Mouse (Mus musculus): ENCODE measurements around the gene Defb36. TPM values are rescaled to one million over a fixed set of nuclear protein-coding genes. Genes with fewer than 3 reads are reported as not detected.

Defb36 gene
- total RNA-seq, 2 experiments from 2014 or later: not detected

DNA sequence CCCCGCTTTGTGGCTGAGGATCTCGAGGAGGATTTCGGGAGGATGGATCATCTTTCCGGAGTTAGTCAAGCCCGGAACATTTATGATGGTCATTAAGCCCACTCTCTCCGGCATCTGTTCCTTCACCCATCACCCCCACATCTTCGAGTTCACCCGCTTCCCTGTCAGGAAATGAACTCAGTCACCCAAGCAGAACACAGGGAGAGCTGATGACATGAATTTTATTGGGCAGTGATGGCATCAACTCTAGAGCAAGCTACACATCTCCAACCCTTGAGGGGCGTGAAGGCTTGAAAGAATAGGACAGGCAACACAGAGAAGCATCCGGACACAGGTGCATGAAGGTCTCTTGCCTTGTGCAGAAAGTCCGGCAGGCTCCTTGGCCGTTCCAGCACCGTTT, 18.0 kb downstream of the Defb36 start:
- no peak for DNase-seq

DNA sequence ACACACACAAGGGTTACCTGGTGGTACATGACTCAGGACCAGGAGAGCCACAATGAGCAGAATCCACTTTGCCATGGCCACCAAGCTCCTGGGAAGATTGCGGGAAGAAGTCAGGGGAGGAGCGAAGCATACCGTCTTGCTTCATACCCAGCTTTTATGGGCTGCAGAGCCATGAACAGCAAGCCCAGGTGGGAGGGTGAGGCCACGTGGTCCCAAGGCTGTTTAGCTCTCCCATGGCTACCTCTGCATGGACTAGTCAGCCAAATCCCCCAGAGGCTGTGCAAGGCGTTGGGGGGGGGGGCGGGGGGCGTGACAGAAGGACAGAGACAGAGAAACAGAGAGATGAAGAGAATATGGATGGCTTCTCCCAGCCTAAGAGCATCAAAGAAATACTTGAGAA, 18.8 kb downstream of the Defb36 start, which contains the start of gene Defb25:
Defb25 (minus strand) TSS at position 101 of the 400 bp plus-strand sequence.
- no peak for DNase-seq

DNA sequence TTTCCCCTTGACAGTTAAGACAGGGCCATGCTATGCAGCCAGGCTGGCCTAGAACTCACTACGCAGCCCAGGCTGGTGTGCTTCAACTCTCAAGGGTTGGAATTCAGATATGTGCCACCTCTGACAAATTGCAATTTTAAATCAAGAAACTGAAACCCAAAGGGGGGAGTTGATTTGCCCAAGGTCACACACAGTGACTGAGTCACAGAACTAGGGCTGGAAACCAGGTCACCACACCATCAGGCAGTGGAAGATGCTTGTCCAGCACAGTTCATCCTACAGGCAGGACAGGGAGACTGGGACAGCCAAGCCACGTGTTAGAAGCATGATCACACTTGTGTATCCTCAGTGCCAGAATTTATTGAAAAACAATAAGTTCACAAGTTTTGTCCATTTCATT, 20.4 kb downstream of the Defb36 start:
- no peak for DNase-seq

DNA sequence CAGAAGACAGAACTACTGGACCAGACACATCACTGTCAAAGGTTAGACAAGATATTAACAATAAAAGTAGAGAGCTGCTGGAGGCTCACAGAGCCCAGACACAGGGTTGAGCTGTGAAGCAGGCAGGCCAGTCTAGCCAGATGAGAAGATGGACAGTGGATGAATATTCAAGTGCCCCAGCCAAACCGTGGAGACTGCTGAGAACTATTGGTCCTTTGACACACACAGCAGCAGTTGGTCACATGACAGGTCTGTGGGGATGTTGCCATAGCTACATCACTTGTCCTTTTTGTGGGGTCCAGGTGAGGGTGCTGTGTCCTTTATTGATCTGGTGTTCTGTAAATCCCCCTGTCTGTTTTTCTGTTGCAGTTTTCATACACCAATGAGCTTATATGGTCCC, 21.1 kb downstream of the Defb36 start:
- DNase-seq: no peak

DNA sequence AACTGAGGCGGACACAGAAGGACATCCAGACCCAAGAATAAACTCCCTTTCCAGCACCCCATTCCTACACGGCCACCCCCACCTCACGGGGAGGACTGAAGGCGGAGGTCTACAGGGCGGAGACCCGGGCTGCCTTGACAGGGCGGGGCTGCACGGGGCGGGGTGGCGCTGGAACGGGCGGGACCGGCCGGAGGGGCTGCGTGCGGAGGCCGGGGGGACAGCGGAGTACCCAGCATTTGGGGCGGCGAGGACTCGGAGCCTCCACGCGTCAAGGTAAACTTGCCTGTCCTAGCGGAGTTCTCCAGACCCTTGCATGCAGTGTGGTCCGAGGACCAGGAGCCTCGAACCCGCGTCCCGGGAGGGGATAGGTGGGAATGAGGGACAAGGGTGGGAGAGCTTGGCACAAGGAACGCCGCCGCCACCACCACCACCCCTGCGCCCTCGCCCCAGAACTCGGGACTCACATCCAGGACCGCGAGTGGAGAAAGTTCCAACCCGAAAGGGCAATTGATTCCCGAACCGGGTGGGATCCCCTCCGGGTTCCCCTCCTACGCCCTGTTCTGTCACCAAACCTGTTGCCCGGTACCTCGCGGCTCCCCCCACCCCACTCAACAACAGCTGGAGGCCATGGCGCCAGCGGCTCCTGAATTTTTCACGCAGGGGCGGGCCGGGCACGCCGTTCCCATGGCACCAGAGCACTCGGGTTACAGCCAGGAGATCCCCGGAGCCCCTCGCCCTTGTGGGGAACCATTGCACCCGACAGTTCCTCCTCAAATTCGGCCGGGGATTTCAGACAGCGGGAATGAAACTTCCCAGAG, 22.9 kb downstream of the Defb36 start, which contains the start of gene Rem1:
Rem1 (plus strand) TSS at position 178 of the 818 bp plus-strand sequence.
- peak; percentile 53 for DNase-seq

DNA sequence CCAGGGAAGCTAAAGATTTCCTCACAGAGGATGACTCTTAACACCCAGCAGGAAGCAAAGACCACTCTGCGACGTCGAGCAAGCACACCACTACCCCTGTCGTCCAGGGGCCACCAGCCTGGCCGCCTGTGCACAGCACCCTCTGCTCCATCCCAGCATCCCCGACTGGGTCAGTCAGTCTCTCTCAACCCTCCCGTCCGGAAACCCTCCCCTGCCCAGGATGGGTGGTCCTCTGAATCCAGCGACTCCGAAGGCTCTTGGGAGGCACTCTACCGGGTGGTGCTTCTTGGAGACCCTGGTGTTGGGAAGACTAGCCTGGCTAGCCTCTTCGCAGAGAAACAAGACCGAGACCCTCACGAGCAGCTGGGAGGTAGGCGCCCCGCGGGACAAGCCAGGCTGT, 23.9 kb downstream of the Defb36 start:
- DNase-seq: no peak

DNA sequence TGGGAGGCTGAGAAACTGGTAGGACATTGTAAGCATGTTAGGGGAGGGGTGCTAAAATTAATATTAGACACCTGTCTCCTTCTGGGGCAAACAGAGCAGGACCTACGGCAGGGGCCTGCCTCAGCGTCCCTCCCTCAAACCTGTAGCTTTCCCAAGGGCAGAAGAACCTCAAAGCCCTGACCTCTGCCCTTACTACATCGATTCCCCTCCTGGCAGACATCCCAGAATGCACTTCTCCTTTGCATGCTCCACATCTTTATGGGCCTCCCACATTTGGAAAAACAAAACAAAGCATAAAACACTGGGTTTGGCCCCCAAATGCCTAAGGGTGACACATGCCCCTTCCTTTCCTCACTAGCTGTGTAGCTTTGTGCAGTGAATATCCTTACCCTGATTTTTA, 25.1 kb downstream of the Defb36 start:
- no peak for DNase-seq

DNA sequence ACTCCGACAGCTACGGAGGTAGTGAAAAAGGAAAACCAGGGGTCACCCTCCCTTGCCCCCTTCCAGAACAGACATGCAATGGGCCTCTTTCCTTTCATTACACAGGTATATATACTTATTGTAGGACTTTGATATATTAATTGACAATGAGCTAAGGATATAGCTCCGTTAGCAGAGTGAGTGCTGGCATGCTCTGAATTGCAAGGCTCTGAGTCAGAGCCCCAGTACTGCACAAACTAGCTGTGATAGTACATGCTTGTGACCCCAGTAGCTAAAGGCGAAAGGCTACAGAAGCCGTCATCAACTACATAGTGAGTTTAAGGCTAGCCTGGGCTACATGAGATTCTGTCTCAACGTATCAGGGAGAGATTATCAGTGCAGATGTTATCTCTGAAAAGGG, 25.8 kb downstream of the Defb36 start:
- no peak for DNase-seq

DNA sequence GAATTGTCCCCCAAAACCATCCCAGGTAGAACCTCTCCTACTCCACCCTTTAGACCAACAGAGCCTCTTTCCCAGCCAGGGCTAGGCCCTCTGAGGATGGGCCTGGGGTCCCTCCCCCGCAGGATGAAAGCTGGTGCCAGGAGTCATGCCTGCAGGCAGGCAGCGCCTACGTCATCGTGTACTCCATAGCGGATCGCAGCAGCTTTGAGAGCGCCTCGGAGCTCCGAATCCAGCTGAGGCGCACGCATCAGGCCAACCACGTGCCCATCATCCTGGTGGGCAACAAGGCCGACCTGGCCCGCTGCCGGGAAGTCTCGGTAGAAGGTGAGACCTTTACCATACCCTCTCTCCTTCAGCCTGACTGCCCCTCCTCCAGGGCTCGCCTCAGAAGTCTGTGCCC, 29.2 kb downstream of the Defb36 start:
- no peak for DNase-seq

DNA sequence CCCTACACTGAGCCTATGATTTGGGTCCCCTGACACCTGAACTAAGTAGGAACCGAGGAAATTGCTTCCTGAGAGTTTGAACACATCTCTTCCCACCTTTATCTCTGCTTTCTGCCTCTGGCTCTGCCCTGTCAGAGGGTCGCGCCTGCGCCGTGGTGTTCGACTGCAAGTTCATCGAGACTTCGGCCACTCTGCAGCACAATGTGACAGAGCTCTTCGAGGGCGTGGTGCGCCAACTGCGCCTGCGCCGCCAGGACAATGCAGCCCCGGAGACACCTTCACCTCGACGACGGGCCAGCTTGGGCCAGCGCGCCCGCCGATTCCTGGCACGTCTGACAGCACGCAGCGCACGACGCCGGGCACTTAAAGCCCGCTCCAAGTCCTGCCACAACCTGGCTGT, 30.2 kb downstream of the Defb36 start:
- no peak for DNase-seq

DNA sequence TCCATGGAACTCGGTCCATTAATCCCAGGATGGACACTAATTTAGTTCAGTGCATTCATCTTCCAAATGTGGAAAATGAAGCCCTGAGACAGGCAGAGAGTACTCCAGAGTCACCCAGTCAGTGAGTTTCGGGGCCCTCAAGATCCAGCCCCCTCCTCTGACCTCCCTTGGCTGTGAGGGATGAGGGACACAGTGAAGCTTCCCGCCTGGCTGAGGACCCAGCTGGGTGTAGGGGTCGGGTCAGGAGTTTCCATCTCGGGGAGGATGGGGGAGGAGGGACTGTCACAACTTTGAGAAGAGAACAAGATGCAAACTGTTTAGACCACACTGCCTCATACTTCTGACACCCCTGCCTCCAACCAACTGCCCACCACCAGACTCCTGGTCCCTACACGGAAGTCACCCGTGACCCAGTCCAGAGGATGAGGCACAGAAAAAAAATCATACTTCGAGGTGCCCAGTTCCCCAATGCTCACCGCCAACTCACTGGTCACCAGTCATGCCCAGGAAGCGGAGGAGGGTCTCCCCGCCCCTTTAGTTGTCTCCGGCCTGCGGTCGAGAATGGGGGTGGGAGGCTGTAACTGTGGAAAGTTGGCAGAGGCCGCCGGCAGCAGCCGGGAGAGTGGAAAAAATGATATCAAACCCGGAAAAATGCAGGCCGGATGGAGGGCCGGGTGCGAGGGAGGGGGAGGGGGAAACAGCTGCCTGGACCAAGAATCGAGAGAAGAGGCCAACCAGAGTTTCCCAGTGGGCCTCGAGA, 32.3 kb downstream of the Defb36 start:
- peak; percentile 85 for DNase-seq

DNA sequence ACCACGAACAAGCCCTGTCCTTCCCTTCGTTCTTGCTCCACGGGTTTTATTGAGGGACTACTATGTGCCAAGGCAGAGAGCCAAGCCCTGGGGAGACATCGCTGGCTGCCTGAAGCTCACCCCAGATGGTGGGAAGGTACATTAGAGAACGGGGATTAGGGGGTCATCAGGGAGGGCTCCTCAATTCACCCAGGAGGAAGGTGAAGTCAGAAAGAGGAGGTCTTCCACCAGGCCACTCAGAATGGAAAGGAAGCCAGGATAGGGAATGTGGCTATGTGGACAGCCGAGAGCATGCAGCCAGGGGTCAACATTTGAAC, 32.8 kb downstream of the Defb36 start:
- DNase-seq: no peak

DNA sequence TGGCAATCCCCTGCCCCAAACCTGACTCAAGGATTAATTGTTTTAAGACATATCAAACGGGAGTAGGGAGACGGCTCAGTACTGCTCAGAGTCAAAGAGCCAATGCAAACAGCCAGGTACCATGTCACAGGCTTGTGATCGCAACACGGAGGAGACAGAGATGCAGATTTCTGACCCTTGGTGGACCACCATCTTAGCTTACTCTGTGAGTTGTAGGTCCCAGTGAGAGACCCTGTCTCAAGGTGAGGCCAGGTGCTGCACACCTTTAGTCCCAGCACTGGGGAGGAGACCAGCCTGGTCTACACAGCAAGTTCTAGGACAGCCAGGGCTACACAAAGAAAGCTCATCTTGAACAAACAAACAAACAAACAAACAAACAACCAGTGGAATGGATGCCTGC, 33.3 kb downstream of the Defb36 start:
- no peak for DNase-seq

DNA sequence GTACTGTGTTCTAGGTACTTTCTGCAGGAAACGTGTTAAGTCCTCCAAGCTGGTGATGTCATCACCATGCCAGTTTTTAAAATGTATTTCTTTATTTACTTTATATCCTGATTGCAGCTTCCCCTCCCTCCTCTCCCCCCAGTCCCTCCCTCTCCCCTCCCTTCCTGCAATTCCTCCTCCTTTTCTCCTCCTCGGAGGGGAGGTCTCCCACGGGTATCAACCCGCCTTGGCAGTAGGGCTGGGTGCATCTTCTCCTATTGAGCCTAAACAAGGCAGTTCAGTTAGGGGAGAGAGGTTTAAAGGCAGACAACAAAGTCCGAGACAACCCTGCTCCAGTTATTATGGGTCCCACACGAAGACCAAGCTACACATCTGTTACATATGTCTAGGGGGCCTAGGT, 34.7 kb downstream of the Defb36 start:
- no peak for DNase-seq

DNA sequence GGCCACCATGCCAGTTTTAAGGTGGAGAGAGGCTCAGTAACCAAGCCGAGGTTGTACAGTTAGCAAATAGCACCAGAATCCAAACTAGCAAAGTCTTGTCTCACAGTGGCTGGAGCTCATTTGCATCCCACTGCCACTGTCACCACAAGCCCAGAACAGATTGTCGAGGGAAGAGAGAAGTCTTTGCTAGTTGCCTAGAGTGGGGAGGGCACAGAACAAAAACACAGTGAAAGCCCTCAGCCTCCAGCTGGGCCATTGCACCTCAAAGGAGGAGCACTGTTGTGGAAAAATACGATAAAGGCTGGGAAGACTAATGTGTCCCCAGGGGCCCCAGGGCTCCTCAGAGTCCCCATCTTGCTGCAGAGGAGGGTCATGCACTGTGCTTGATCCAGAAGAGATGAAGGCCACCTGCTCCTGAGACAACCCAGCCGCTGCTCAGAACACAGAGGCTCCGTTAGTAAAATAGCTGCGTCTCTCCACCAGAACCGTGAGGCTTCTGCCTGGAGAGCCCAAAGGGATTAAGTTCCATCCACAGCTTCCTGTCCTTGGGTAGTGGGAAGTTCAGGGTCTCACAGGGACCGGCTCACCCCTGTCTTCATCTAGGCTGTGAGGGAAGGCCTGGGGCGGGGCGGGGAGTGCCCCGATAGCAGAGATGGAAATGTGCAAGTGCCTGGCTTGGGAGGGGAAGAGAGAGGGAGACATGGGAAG, 35.4 kb downstream of the Defb36 start:
- DNase-seq: peak; percentile 46

DNA sequence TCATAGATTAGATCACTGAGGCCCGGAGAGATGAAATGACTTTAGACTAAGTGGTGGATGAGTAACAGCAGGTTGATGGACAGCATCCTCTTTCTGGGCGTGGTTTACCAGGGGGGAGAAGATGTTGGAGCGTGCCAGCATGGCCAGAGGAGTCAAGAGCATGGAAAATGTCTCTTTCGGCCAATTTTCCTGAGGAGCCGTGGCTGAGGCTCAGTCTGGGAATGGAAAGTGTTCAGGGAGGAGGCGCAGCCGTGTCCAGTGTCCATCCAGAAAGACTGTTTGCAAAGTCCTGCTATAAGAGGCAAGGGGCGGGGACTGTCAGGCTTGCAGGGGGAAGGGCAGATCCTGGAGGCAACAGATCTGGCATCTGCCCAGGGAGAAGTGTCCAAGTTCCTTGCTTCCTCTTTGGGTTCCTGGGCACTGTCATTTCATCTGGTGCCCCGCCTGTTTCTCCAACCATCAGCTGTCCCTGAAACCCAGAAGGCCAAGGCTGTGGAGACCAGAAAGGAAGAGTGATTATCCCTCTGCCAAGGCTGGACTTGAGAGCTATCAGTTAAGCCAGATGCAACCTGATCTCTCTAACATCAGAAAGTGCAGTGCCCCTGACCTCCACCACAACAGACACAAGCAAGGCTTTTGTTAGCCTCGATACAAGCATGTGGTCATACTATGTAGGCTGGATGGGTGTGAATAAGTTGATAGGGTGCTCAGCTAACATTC, 48.9 kb downstream of the Defb36 start:
- peak; percentile 52 for DNase-seq

DNA sequence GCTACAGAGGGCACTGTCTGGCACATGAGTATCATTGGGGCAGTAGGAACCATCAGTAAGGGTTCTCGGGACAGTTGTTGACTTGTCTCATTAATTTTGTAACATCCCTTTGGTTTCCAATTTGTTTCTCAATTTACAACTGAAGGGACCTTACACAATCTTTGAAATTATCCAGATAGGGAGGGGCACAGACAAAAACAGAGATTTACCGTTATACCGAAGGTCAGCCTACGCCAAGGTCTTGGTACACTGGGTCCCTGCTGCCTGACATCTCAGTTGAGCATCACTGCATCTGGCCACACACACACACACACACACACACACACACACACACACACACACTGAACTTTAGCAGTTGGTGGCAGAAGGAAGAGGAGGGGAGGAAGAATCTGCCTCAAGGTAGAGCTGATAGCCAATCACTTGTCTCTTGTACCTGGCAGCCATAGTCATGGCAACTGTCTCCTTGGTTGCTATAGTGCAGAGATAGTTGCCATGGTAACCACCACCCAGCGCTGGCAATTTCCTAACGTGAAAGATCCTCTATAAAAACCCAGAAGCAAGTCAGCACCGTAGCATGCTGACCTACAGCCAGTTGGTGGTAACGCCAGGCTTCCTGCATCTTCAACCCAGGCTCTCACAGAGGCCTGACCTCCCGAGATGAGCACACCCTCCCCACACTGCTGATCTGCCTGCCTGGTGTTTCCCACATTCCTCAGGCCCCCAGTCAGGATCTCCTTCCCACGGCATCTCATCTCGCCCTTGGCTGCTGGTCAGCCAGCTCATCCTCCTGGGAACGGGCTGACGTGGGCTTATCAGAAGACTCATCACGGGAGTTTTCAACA, 50.0 kb downstream of the Defb36 start:
- peak; percentile 65 for DNase-seq

DNA sequence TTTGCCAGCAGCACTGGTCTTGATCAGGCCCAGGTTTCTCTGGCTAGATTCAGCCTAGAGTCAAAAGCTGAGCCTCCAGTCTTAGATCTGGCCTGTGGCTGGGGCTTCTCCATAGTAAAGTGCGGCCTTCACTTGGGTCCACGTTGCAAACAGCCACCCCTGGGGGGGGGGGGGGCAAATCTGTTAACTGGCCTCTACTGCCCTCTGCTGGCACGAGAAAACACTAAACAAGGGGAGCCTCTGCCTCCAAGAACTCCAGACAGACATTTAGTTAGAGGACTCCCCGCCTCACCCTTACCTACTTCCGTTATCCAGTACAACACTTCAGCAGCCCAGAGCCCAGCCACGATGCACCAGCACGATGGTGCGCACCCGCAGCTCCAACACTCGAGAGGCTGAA, 53.3 kb downstream of the Defb36 start:
- DNase-seq: no peak

DNA sequence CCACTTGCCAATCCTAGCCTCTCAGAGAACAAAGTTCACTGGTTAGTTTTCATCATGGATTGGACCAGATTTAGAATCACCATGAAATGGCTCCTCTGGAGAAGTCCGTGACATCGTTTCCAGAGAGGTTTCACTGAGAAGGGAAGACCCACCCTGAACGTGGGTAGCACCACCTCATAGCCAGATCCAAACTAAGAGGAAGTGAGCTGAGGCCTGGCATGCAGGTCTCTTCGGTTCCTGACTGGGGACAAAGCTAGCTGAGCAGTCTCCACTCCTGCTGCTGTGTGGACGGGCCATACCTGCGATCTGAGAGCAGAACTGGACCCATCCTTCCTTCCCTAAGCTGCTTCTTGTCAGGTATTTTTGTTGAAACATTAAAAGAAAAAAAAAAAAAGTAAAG, 57.0 kb downstream of the Defb36 start:
- no peak for DNase-seq

All from gastrocnemius, postnatal 25 days (tissue).